ENCODE assay signal across 11 mouse cellular contexts in genomic region chr17:63661584-63661983, GRCm38 (mm10).
DNase-seq lines count a peak whose midpoint lies in the region; ATAC-seq and TF ChIP-seq lines count a peak whose summit lies in the region.
"Had no signal": no experiment of that assay in that cellular context is flagged by ENCODE, and none has a peak within 500 bp of the region (broad histone marks: within the 10 kb centered on the region; RNA-seq: fewer than 3 reads in every experiment).

No protein-coding gene starts in this region.

- no peak overlapping the region for H3K4me2 ChIP-seq in heart, embryonic 12.5 days
- H3K4me2 ChIP-seq in embryonic facial prominence, embryonic 14.5 days (ENCODE audit: low read depth, low read length) = no peak overlapping the region
- H3K4me2 ChIP-seq in limb, embryonic 14.5 days (replicated peaks; ENCODE audit: low read depth, low read length, severe bottlenecking) = no peak overlapping the region
- H3K4me2 ChIP-seq in forebrain, embryonic 15.5 days (replicated peaks) = no peak overlapping the region
- H3K4me2 ChIP-seq in hindbrain, postnatal 0 days (ENCODE audit: low read depth, low read length) = no peak overlapping the region
- H3K4me2 ChIP-seq: forebrain, embryonic 12.5 days had no signal

- no peaks in the 10 kb centered on the region for H3K36me3 ChIP-seq in heart, embryonic 12.5 days
- H3K36me3 ChIP-seq in embryonic facial prominence, embryonic 14.5 days (ENCODE audit: control insufficient read depth, insufficient read depth, low read length) = no peaks in the 10 kb centered on the region
- no peaks in the 10 kb centered on the region for H3K36me3 ChIP-seq in limb, embryonic 14.5 days (ENCODE audit: control insufficient read depth, insufficient read depth, low read length)
- H3K36me3 ChIP-seq in thymus, adult 2 months (ENCODE audit: control insufficient read depth, insufficient read depth, low read length) = no peaks in the 10 kb centered on the region
- no peaks in the 10 kb centered on the region for H3K36me3 ChIP-seq in forebrain, embryonic 15.5 days
- H3K36me3 ChIP-seq in hindbrain, postnatal 0 days (ENCODE audit: insufficient read depth, low read length) = no peaks in the 10 kb centered on the region
- H3K36me3 ChIP-seq: forebrain, embryonic 12.5 days had no signal

- no peaks in the 10 kb centered on the region for H3K4me1 ChIP-seq in heart, embryonic 12.5 days (replicated peaks)
- no peaks in the 10 kb centered on the region; the same call in 1 of the 2 replicates for H3K4me1 ChIP-seq in embryonic facial prominence, embryonic 14.5 days (ENCODE audit: control insufficient read depth, insufficient read depth, low read length)
- H3K4me1 ChIP-seq in limb, embryonic 14.5 days (ENCODE audit: control insufficient read depth, insufficient read depth, low read length) = peaks cover 9% of the 10 kb centered on the region; the same call in 1 of the 2 replicates
- no peaks in the 10 kb centered on the region for H3K4me1 ChIP-seq in thymus, adult 2 months (replicated peaks; ENCODE audit: control insufficient read depth, insufficient read depth, low read length)
- no peaks in the 10 kb centered on the region for H3K4me1 ChIP-seq in forebrain, embryonic 15.5 days
- no peaks in the 10 kb centered on the region for H3K4me1 ChIP-seq in hindbrain, postnatal 0 days (ENCODE audit: insufficient read depth, low read length)
- H3K4me1 ChIP-seq: forebrain, embryonic 12.5 days had no signal

- TF ChIP-seq CTCF in thymus, adult 2 months (IDR thresholded peaks at IDR 0.05; ENCODE audit: borderline replicate concordance, control insufficient read depth, extremely low read depth, insufficient read depth, low read length, poor library complexity) = no peak
- TF ChIP-seq CTCF in hindbrain, postnatal 0 days (IDR thresholded peaks at IDR 0.05; ENCODE audit: low read depth) = no peak

- WGBS in heart, embryonic 12.5 days = 84% methylated on average over 4 of the region's 4 CpGs
- WGBS in embryonic facial prominence, embryonic 14.5 days = 86% methylated on average over 4 of the region's 4 CpGs
- WGBS in limb, embryonic 14.5 days = 85% methylated on average over 4 of the region's 4 CpGs
- WGBS in thymus, adult 2 months = 94% methylated on average over 4 of the region's 4 CpGs
- WGBS in forebrain, embryonic 15.5 days = 90% methylated on average over 4 of the region's 4 CpGs
- WGBS in hindbrain, postnatal 0 days = 88% methylated on average over 4 of the region's 4 CpGs

- H3K27ac ChIP-seq in heart, embryonic 12.5 days (ENCODE audit: poor library complexity, severe bottlenecking) = no peak overlapping the region
- H3K27ac ChIP-seq in embryonic facial prominence, embryonic 14.5 days (replicated peaks; ENCODE audit: low read depth, low read length) = peak overlapping the region; percentile 74
- no peak overlapping the region for H3K27ac ChIP-seq in limb, embryonic 14.5 days (replicated peaks; ENCODE audit: low read depth, low read length)
- no peak overlapping the region for H3K27ac ChIP-seq in thymus, adult 2 months (ENCODE audit: control insufficient read depth, insufficient read depth, low read length)
- H3K27ac ChIP-seq in forebrain, embryonic 15.5 days (replicated peaks) = no peak overlapping the region
- no peak overlapping the region for H3K27ac ChIP-seq in hindbrain, postnatal 0 days
- H3K27ac ChIP-seq: forebrain, embryonic 12.5 days; liver, embryonic 14.5 days had no signal

- H3K4me3 ChIP-seq in heart, embryonic 12.5 days = no peak overlapping the region
- no peak overlapping the region for H3K4me3 ChIP-seq in embryonic facial prominence, embryonic 14.5 days (ENCODE audit: low read depth, low read length)
- no peak overlapping the region for H3K4me3 ChIP-seq in limb, embryonic 14.5 days (replicated peaks; ENCODE audit: low read length)
- H3K4me3 ChIP-seq in thymus, adult 2 months (ENCODE audit: control insufficient read depth, insufficient read depth, low read length) = no peak overlapping the region
- no peak overlapping the region for H3K4me3 ChIP-seq in forebrain, embryonic 15.5 days
- no peak overlapping the region for H3K4me3 ChIP-seq in hindbrain, postnatal 0 days (ENCODE audit: low read length)
- H3K4me3 ChIP-seq: forebrain, embryonic 12.5 days had no signal

- peak; percentile 61 to 70 for DNase-seq in heart, adult 18-20 months
- no peak for DNase-seq in embryonic facial prominence, embryonic 14.5 days (ENCODE audit: low spot score)
- DNase-seq in heart, postnatal 25 days (ENCODE audit: low spot score) = peak; percentile 32
- no peak for DNase-seq in limb, embryonic 14.5 days (ENCODE audit: low spot score)
- no peak for DNase-seq in thymus, adult 2 months
- no peak for DNase-seq in hindbrain, postnatal 0 days (ENCODE audit: low spot score)
- DNase-seq: cerebellum, adult 8-10 months had no signal

- H3K27me3 ChIP-seq in heart, embryonic 12.5 days (replicated peaks) = no peaks in the 10 kb centered on the region
- H3K27me3 ChIP-seq in embryonic facial prominence, embryonic 14.5 days (replicated peaks; ENCODE audit: control insufficient read depth, insufficient read depth, low read length) = no peaks in the 10 kb centered on the region
- no peaks in the 10 kb centered on the region for H3K27me3 ChIP-seq in limb, embryonic 14.5 days (ENCODE audit: control insufficient read depth, insufficient read depth, low read length)
- H3K27me3 ChIP-seq in thymus, adult 2 months (ENCODE audit: control insufficient read depth, insufficient read depth, low read length) = no peaks in the 10 kb centered on the region
- no peaks in the 10 kb centered on the region for H3K27me3 ChIP-seq in forebrain, embryonic 15.5 days
- H3K27me3 ChIP-seq in hindbrain, postnatal 0 days (ENCODE audit: insufficient read depth, low read length) = no peaks in the 10 kb centered on the region
- H3K27me3 ChIP-seq: forebrain, embryonic 12.5 days had no signal

- peaks cover 5% of the 10 kb centered on the region for H3K9me3 ChIP-seq in heart, embryonic 12.5 days (replicated peaks)
- H3K9me3 ChIP-seq in embryonic facial prominence, embryonic 14.5 days (ENCODE audit: control insufficient read depth, low read length) = no peaks in the 10 kb centered on the region
- no peaks in the 10 kb centered on the region for H3K9me3 ChIP-seq in limb, embryonic 14.5 days (ENCODE audit: control insufficient read depth, low read length)
- no peaks in the 10 kb centered on the region for H3K9me3 ChIP-seq in forebrain, embryonic 15.5 days
- H3K9me3 ChIP-seq in hindbrain, postnatal 0 days (ENCODE audit: low read length) = no peaks in the 10 kb centered on the region
- H3K9me3 ChIP-seq: forebrain, embryonic 12.5 days had no signal

- no peak for TF ChIP-seq POLR2A in limb, embryonic 14.5 days (IDR thresholded peaks at IDR 0.05; ENCODE audit: borderline replicate concordance, extremely low read depth, insufficient read depth, insufficient read length)
- no peak for TF ChIP-seq POLR2A in thymus, adult 2 months (IDR thresholded peaks at IDR 0.05; ENCODE audit: control insufficient read depth, extremely low read depth, insufficient read depth, low read length, poor library complexity)

- intact Hi-C loops in heart, postnatal 25 days (cut with DNase I) = no loop called here

- H3K9ac ChIP-seq in heart, embryonic 12.5 days = no peak overlapping the region
- no peak overlapping the region for H3K9ac ChIP-seq in embryonic facial prominence, embryonic 14.5 days (ENCODE audit: low read depth, low read length)
- no peak overlapping the region for H3K9ac ChIP-seq in limb, embryonic 14.5 days (ENCODE audit: low read depth, low read length, severe bottlenecking)
- no peak overlapping the region for H3K9ac ChIP-seq in forebrain, embryonic 15.5 days (replicated peaks)
- H3K9ac ChIP-seq in hindbrain, postnatal 0 days (replicated peaks; ENCODE audit: low read length) = no peak overlapping the region
- H3K9ac ChIP-seq: forebrain, embryonic 12.5 days; liver, embryonic 14.5 days had no signal

- no peak for ATAC-seq in heart, embryonic 12.5 days (ENCODE audit: insufficient number of reproducible peaks, low FRiP score)
- peak; percentile 44; the same call in 1 of the 2 replicates for ATAC-seq in embryonic facial prominence, embryonic 14.5 days (ENCODE audit: low read depth)
- 0 out of 2 replicates have a peak, but pooled peaks have one; percentile 23 for ATAC-seq in limb, embryonic 14.5 days (ENCODE audit: low FRiP score, low read depth)
- ATAC-seq in forebrain, embryonic 15.5 days (replicated peaks) = no peak
- ATAC-seq in hindbrain, postnatal 0 days = no peak

Comparison
In these comparisons a context has a peak if more than half of its experiments do, and no peak if none do; other contexts are left out.
1. DNase-seq: peak in heart, adult 18-20 months (2 of 2) and heart, postnatal 25 days (single experiment); none in embryonic facial prominence, embryonic 14.5 days (single experiment), limb, embryonic 14.5 days (single experiment), thymus, adult 2 months (single experiment) and hindbrain, postnatal 0 days (single experiment).
2. ATAC-seq: peak in embryonic facial prominence, embryonic 14.5 days (single experiment) and limb, embryonic 14.5 days (single experiment); none in heart, embryonic 12.5 days (single experiment), forebrain, embryonic 15.5 days (single experiment) and hindbrain, postnatal 0 days (single experiment).